Mouse (Mus musculus) testis, adult 2 months (tissue): ENCODE measurements at regions not wholly inside any gene's neighbourhood (a gene's known extent, or its start where the extent isn't known, plus 50 kb on each side); places are given as distances from the start of the nearest gene placed in this dataset.

Experiments used
- CTCF ChIP-seq: fragments of 200-500 bp; IDR thresholded peaks from 2 replicates; pipeline ENCODE4 v1.5.1; 2012; ENCODE audit warnings: low read depth, mild to moderate bottlenecking, inconsistent platforms, low read length, moderate library complexity; ENCODE audit not compliant: control insufficient read depth, insufficient read depth, insufficient replicate concordance
- POLR2A ChIP-seq: fragments of 200-500 bp; IDR thresholded peaks from 2 replicates; pipeline ENCODE4 v1.6.1; 2012; ENCODE audit warnings: low read depth, mild to moderate bottlenecking, inconsistent platforms, low read length, moderate library complexity; ENCODE audit not compliant: control insufficient read depth

DNA sequence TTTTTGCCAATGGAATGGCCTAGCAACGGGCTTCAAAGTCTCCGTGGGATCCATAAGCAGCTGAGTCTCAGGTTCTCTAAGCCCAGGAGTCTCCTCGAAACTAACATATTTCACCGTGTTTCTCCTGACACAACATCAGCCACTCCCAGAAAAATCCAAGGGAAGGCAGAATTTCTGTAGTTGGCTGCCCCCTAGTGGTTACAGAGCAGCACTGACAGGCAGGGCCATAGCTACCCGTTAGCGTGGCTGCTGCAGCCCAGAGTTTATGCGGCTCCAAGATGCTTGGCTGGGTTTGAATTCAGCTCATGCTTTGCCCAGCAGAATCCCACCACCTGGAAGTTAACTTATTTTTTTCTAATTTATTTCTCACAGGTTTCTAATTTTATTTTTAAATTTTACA, 140.9 kb upstream of the Tmem164 start:
- peak; percentile 79; the same call in 1 of the 2 replicates for TF ChIP-seq CTCF
- TF ChIP-seq POLR2A, result no peak
